Mouse (Mus musculus) testis, adult 10 weeks (tissue): ENCODE measurements around the gene Leng9. TPM values are rescaled to one million over a fixed set of nuclear protein-coding genes. Genes with fewer than 3 reads are reported as not detected.

Source experiments
- polyA plus RNA-seq: library from polyadenylated mRNA; stranded (reverse); fragments of 350-450 nt; fragmentation: Illumina TruSeq; extraction: RNeasy Lipid Tissue Mini Kit (QIAGEN cat#74804); gene quantifications from one replicate; pipeline ENCODE4 v1.2.3, GENCODE M21; 2014; ENCODE audit warnings: low read depth, low replicate concordance

The Leng9 gene
- polyA plus RNA-seq: 0.18 TPM

GRCm38 (mm10) chr7:4150059-4150541 is at the start of gene Leng9:
Leng9 (minus strand) TSS chr7:4150374.

GRCm38 (mm10) chr7:4164090-4164910 is 14.1 kb upstream of the Leng9 start, which contains the start of gene Cdc42ep5:
Cdc42ep5 (minus strand) TSS chr7:4164860.

GRCm38 (mm10) chr7:4136771-4137531 is 13.2 kb downstream of the Leng9 start, which contains the start of gene Leng8:
Leng8 (plus strand) TSS chr7:4137039.

GRCm38 (mm10) chr7:4119344-4119902 is 30.8 kb downstream of the Leng9 start, which contains the start of gene Ttyh1:
Ttyh1 (plus strand) TSS chr7:4119408.

Other genes with a start within 250 kb of the Leng9 start
- not detected for gene Lilra6, start 234.9 kb downstream of the Leng9 start, polyA plus RNA-seq
- 2.6 TPM for gene Lair1, start 87.2 kb downstream of the Leng9 start, polyA plus RNA-seq
- 28.6 TPM for gene Ttyh1, start 31.0 kb downstream of the Leng9 start, polyA plus RNA-seq
- gene Leng8, start 13.3 kb downstream of the Leng9 start, polyA plus RNA-seq: 41.3 TPM
- gene Cdc42ep5, start 14.5 kb upstream of the Leng9 start, polyA plus RNA-seq: 0.62 TPM
- 1.0 TPM for gene Lilra5, start 87.4 kb upstream of the Leng9 start, polyA plus RNA-seq
- not detected for gene Ncr1, start 187.3 kb upstream of the Leng9 start, polyA plus RNA-seq
- 0.14 TPM for gene Gp6, start 247.4 kb upstream of the Leng9 start, polyA plus RNA-seq